Mouse (Mus musculus): ENCODE measurements around the gene Sdhaf1.

The Sdhaf1 gene

DNA sequence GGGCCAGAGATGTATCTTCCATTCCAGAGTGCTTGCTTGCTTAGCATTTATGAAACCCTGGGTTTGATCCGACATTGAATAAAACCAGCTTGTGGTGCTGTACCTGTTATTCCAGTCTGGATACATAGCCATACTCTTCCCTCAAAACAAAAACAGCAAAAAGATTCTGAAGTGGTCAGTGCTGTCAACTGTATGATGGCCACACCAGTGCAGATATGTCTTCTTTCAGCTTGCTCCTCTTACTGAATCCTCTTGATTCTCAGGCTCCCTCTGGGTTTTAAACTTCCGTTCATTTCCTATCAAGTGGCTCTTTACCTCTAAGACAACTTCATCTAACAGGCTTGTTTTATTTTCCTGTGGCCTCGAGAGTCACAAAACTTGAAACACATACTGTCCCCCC, at the start of gene Sdhaf1:
TSS of gene Sdhaf1 (minus strand) at position 101 of the 400 bp plus-strand sequence.
- DNase-seq (ENCODE audit: low read depth, low spot score), result no peak

DNA sequence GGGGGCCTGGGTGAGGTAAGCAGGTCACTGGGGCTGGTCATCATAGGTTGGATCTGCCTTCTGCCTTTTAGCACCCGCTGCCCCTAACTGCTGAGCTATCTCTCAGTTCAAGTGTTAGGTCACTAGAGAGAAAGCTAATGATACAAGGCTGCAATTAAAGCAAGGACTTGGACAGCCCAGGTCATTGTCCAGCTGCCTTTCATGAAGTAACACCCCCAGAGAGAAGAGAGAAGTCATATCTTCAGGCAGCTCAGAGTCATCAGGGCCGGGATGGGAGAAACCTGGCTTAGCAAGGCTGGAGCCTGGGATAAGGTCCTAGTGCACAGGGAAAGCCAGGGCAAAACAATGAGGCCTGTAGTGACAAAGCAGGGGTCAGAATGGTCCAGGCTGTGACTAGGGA, 43.8 kb upstream of the Sdhaf1 start:
- no peak for DNase-seq (ENCODE audit: low read depth, low spot score)

DNA sequence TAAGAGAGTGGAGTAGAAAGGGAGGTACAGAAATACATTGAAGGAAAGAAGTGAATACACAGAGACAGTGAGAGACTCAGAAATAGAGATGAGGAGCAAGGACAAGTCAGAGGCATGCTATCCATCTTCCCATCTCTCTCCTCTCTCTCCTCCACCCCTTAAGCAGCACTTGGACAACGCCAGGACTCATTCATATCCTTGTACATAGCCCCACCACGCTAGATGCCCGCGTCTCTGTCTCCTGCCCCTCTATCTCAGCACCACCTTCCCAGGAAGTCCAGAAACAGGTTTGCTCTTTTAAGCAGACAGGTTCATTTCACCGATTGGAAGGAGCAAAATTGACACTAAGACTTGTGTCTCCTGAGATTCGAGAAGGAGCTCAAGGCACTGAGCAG, 39.6 kb upstream of the Sdhaf1 start:
- no peak for DNase-seq (ENCODE audit: low read depth, low spot score)

DNA sequence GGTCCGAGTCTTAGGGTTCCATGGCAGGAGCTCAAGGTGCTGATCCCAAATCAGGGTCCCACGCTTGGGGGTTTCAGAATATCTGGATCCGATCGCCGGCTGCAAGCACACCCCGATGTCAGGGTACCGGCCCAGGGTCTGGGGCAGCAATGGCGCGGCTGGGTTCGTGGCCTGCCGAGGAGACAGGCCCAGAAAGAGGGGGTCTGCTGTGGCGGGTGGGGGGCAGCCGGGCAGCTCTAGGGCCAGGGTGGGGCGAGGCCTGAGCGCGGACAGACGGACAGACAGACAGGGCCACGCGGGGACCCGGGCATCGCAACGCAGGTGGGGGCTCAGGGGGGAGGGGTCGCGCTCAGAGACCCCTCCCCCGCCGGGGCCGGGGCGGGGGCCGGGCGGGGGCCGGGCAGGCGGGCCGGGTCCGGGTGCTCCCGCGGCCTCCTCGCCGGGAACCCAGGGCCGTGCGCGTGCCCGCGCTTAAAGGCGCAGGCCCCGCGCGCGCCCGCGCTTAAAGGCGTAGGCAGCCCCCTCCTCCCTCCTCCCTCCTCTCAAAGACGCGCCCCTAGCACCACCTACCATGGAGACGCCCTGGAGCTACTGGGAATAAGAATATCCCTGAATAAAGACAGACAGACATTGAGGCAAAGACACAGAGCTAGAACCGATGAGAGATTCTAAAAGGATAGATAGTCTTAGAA, 39.1 kb upstream of the Sdhaf1 start, which contains the start of gene Lrfn3:
TSS of gene Lrfn3 (minus strand) at position 121 of the 692 bp plus-strand sequence.
- DNase-seq (ENCODE audit: low read depth, low spot score), result peak; percentile 83

DNA sequence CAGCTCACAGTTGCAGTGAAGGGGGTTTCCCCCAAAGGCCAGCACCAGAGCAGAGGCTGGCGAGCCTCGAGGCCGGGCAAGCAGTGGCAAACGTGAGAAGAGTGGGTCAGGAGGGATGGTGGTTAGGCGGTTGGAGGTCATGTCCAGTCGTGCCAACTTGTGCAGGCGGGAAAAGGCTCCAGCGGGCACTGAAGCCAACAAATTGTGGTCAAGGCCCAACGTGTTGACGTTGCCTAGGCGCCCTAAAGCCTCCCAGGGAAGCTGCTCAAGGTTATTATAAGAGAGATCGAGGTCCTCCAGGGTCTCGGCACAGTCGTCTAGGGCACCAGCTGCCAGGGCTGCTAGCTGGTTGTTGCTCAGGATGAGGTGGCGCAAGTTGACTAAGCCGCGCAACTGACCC, 36.3 kb upstream of the Sdhaf1 start:
- no peak for DNase-seq (ENCODE audit: low read depth, low spot score)

DNA sequence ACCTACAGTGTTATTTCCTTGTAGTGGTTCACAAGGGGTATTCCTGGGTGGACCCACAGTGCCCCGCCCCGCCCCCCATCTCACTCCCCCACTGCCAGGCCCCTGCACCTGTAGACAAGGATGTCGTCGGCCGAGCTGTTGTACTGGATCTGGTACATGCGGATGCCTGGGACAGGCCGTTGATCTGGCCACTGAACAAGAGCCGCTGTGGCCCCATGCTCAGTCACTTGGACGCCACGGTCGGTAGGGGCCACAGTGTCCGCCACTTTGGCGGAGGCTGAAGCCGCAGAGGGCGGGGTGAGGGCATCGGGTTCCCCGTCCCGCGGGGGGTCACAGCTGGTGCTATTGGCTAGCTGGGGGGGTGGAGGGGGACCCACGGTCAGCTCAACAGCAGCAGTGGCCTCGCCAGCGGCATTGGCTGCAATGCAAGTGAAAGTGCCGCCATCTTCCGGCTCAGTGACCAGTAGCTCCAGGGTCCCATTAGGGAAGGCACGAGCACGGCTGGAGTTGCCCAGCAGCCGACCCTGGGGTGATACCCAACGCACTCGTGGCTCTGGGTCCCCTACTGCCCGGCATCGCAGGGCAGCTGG, 35.7 kb upstream of the Sdhaf1 start:
- DNase-seq (ENCODE audit: low read depth, low spot score), result no peak

DNA sequence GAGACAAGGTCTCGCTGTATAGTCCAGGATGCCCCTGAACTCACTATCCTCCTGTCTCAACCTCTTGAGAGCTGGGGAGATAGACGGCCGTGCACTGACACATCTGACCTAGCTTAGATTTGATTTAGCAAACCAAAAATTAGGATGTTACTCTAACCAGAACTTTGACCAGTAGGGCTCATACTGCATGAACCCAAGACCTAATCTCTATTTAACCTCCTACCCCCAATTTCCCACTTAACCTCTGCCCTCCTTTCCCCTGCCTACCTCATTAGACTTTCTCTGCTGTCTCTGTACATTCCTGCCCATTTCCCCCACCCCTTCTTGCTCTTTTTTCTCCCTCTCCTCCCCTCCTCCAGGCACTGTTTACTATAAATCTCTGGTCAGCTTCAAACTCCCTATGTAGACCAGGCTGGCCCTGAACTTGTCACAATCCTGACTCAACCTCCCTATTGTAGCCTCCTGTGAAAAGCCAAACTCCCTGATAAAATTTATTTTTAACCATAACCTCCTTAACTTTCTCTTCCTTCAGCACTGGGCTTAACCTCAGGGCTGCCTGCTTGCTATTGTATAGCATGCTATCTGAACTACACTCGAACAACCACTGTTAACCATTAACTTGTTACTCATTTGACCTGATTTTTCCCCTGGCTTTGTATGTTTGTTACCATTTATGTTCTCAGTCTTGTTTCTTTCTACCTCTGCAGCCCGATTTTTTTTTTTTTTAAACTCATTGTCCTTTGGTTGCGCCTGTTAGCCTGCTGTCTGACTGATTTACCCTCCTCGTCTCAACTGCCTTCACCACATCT, 34.9 kb upstream of the Sdhaf1 start:
- DNase-seq (ENCODE audit: low read depth, low spot score), result no peak

DNA sequence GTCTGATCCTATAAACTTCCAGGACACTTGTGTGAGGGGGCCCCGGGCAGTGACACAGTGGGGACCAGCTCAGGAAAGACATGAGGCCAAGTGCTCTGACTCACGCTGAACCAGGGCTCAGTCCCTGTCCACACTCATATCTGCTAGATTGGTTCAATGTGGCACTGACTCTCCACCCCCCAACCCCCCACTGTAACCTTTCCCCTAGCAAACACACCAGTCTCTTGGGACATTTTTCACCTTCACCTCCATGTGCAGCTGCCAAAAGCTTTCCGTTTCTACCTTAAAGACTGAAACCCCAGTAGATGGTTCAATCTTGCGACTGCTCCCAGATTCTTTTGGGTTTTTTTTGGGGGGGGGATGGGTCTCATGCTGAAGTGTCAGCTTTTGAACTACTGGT, 30.4 kb upstream of the Sdhaf1 start:
- no peak for DNase-seq (ENCODE audit: low read depth, low spot score)

DNA sequence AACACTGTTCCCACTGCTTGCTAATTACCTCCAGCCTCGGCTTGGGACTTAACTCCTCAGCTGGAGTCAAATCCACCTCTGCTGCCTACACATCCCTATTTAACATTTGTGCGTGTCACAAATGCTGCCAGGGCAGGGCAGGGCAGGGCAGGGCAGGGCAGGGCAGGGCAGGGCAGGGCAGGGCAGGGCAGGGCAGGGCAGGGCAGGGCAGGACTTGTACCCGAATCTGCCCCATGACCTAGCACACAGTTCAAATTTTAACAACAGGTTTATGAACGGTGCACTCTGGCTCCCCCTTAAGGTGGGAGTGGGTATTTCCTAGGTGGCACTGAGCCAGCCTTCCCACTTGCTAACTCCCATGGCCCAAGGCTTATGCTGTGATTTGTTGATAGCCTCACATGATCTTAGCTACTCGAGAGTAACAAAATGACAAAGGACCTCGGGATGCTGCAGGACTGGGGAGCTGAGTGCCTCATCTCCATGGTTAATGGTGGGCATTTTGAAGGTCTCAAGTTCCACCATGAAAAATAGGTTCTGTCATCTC, 29.7 kb upstream of the Sdhaf1 start:
- DNase-seq (ENCODE audit: low read depth, low spot score), result no peak

DNA sequence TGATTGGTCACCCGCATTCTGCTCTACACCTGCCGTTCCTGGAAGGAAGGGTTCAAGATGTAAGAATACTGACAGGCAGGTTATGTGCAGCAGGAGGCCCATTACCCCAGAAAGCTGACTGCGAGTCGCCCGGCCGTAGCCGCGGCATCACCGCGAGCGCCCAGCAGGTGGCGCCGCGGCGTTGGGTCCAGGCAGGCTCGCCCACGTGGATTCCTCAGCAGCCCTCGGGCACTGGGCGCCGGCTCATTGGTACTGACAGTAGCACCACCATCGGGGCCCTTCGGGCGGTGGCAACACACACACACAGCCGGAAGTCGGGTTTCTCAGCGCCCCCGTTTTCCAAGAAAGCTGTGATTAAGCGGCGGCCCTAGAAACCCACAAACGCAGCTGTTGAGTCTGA, 24.1 kb upstream of the Sdhaf1 start:
- DNase-seq (ENCODE audit: low read depth, low spot score), result no peak

DNA sequence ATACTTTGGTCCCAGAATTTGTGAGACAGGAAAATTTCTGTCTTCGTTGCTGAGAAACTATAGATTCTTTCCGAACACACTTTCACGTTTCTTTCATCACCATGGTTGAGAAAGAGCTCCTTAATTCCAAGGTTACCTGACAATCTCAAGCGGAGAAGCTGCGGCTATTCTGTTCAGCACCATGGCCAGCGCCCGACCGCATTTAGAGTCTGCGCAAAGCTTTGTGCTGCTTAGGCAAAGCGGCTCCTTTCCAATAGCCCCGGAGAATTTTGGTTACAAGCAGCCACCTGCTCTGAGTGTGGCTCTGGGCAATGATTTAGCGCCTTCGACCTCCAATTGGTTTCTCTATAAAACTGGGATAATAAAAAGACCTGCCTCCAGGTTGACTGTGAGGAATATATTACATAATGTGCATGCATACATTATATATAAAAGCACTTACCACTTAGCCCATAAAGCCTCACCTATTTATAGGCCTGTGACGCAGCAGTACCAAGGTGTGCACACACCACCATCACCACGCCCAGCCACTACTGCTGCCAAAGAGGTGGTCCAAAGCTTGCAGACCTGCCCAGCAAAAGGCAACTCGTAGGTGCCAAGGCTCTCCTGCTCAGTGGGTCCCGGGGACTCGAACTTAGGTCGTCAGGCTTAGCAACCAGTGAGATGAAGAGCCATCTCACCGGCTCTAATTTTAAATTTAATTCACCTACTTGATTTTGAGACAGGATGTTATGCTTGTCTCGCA, 23.1 kb upstream of the Sdhaf1 start:
- DNase-seq (ENCODE audit: low read depth, low spot score), result no peak

DNA sequence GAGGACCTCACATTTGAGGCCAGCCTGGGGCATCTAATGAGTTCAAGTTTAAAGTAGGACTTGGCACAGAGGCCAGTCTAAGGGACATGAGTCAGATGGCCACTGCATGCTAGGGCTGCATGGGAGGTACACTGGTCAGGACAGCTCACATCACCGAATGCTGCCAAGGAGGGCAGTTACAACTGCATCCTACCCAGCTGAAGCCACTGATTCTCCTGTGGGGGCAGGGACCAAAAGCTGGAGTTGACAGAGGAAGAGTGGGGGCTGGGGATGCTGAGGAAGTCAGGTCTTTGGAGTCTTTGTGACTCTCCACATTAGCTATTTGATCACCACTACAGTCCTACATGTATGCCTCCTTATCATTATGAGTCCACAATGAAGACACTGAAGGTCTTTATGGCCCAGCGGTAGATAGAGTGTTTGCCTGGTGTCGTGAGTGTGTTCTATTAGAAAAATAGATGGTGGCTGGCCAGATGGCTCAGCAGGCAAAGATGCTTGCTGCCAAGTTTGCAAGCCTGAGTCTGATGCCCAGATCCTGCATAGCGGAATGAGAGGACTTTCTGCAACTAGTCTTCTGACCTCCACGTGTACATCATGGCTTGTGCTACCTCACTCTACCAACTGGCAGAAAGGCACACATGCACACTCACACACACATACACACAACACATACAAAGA, 15.9 kb upstream of the Sdhaf1 start:
- DNase-seq (ENCODE audit: low read depth, low spot score), result no peak

DNA sequence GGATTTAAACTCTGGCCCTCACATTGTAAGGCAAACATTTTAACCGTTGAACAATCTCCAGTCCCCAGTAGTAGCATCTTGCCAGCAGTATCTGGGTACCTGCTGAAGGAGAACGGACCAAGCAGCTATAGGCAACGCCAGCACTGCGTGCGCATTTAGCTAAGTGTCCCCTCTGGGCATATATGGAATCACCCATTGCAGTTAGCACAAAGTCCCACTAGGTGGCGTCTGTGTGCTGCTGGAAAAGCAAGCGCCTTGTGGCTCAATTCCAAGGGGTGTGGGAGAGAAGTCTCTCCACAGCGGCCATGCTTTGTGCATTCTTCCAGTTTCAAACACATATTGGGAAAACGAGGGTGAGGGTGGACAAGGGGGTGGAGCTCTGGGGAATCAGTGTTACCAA, 12.7 kb upstream of the Sdhaf1 start:
- peak; percentile 78 for DNase-seq (ENCODE audit: low read depth, low spot score)

DNA sequence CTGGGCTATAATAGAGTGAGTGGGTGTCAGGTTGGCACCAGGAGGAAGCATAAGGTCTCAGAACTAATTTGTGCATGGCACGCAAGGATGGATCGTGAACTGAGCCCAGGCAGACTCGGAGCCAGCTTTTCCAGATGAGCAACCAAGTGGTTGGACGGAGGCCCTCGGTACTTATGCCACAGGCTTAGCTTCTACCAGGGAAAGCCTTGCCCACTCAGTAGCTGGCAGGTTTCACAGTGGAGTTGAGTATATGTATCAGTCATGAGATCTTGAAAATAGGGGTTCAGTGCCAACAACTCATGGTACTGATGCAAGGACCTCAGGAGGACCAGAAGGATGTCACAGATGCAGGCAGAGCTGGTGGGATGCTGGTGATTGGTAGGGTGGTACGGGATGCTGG, 12.0 kb upstream of the Sdhaf1 start:
- DNase-seq (ENCODE audit: low read depth, low spot score), result no peak

DNA sequence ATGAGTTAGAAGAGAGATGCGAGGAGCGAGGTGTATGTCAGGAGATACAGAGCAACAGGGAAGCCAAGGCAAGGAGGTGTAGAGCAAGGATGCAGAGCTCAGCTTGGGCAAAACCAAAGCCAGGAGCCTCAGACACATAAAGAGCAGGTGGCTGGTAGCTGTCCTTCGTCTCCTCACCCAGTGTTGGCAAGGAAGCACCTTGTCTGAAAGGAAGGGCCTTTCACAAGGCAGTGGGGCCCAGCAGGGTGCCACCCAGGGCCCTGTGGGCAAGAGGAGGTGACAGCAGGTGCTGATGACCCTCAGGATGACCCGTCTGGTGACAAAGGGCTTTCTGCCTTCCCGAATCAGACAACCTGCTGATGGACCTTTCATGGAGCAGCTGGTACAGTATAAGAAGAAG, 10.9 kb upstream of the Sdhaf1 start:
- DNase-seq (ENCODE audit: low read depth, low spot score), result no peak

DNA sequence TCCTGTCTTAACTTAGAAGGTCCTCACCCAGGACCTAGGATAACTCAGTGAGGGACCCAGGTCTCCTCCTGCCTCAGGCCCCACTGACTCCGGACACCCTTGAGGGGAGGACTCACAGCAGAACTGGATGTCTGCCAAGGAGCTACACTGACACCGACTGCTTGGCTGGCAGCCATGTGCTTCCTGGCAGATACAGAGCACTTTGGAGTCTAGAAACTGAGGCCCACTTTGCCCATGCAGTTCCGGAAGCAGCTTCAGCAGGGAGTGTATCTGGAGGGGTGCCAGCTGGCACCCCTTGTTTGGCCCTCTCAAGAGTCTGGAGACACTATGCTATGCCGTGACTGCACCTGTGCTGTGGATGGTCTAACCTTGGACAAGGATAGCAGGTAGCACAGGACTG, 9.7 kb upstream of the Sdhaf1 start:
- no peak for DNase-seq (ENCODE audit: low read depth, low spot score)

DNA sequence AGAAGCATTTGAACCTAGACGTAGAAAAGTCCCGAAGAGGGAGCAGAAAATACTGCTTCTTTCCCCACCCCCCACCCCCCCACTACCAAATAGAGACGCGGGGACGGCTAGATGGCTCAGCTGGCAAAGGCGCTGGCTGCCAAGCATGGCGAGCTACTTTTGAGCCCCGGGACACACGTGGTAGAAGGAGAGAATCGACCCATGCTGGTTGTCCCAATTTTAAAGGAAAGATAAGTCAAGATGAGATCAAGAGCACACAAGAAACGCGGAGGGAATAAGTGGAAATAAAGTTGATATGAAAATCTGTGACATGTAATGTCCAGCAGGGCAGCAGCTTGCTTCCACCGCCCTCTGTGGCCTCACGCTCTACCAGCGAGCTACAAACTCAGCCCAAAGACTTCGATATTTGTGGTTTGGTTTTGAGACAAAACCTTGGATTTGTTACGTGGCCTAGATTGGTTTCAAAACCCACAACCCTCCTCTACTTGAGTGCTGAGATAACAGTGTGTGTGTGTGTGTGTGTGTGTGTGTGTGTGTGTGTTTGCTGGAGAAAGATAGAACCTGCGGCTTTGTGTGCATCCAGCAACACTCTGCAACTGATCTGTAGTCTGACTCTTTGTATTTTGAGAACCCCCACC, 9.0 kb upstream of the Sdhaf1 start:
- no peak for DNase-seq (ENCODE audit: low read depth, low spot score)

DNA sequence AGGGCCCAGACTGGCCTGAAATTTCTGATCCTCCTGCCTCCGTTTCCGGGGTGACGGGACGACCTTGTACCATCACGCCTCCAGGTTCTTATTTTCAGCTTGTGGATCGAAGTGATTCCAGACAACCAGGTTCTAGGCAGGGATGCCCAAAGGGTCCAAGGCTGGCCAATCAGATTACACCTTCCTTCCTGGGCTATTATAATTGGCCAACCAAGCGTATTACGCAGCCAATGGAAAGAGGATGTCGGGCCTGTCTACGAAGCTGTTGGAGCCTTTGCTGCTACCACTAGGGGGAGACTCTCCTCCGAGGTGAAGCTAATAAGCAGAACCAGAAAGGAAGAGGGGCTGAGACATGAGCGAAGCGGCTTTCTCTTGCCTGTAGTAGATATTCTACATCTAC, 8.2 kb upstream of the Sdhaf1 start:
- DNase-seq (ENCODE audit: low read depth, low spot score), result peak; percentile 89

DNA sequence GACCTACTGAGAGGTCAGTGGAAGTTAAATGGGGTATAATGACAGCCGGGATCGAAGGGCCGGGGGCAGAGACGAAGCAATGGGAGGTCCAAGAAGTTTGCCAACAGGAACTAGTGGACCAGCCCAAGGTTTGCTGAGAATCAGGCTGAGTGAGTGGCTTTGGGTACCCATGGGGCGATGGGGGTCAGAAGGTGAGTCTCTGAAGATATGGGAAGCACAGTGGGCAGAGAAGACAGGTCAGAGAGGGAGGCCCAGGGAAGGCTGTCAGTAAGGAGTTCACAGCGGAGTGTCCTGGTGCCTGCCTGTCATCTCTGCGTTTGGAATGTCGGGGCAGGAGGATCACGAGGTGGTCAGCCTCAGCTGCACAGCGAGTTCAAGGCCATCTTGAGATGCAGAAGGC, 4.7 kb upstream of the Sdhaf1 start:
- no peak for DNase-seq (ENCODE audit: low read depth, low spot score)

DNA sequence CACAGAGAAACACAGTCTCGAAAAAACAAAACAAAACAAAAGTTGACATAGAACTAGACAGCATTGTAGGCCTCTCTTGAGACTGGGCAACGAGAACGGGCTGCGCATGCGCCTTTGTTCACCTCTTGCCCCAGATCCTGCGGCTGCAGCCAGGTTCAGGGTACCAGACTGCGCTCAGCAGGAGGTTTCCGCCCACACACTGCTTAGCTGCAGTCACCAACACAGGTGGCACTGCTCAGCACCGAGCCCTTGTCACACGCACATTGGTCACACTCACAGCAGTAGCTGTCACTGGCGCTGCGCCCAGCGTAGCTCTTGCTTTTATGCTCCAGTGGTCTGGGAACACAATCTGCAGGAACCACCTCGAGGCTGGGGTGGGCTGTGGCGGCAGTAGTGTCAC, 3.4 kb upstream of the Sdhaf1 start:
- no peak for DNase-seq (ENCODE audit: low read depth, low spot score)

DNA sequence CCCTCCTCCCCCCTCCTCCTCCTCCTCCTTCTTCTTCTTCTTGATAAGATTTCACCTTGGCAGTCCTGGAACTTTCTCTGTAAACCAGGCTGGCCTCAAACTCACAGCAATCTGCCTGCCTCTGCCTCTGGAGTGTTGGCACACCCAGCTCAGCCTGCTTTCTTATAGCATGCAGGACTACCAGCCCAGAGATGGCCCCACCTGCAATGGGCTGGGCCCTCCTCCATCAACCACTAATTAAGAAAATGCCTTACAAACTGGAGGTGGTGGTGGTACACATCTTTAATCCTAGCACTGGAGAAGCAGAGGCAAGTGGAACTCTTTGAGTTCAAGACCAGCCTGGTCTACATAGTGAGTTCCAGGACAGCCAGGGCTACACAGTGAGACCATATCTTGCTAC, 2.7 kb upstream of the Sdhaf1 start:
- DNase-seq (ENCODE audit: low read depth, low spot score), result no peak
